Mouse (Mus musculus): ENCODE measurements at regions not wholly inside any gene's neighbourhood (a gene's known extent, or its start where the extent isn't known, plus 50 kb on each side); places are given as distances from the start of the nearest gene placed in this dataset.

GRCm38 (mm10) chr7:73184208-73185070, 190.9 kb upstream of the Rgma start:
- no peak for TF ChIP-seq CTCF (IDR thresholded peaks at IDR 0.05; ENCODE audit: low read depth, low read length)
- no peak for TF ChIP-seq POLR2A (IDR thresholded peaks at IDR 0.05; ENCODE audit: insufficient read depth, low read length)
